Mouse (Mus musculus): ENCODE measurements at regions not wholly inside any gene's neighbourhood (a gene's known extent, or its start where the extent isn't known, plus 50 kb on each side); places are given as distances from the start of the nearest gene placed in this dataset.
A peak's percentile ranks its signal among the peaks of the same experiment; 100 is the strongest.
"Not testable (repeated sequence)": the region's sequence is repeated elsewhere in the genome, so short reads cannot be mapped to it uniquely, and the experiment has no call there.

DNA sequence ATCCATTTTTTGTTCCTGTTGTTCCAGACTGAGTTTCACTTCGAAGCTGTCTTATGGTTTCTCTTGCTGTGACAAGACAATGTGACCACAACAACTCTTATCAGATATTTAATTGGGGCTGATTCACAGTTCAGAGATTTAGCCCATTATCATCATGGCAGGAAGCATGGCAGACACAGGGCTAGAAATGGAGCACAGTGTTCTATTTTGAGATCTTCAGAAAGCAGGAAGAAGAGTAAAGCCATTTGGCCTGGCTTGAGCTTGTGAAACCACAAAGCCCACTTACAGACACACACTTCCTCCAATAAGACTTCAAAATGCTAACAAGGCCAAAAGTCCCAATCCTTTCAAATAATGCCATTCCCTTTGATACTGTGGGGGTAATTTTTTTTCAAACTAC lies 670.4 kb upstream of the Cdh12 start:
- no peak for DNase-seq (ENCODE audit: low read depth, low spot score)

DNA sequence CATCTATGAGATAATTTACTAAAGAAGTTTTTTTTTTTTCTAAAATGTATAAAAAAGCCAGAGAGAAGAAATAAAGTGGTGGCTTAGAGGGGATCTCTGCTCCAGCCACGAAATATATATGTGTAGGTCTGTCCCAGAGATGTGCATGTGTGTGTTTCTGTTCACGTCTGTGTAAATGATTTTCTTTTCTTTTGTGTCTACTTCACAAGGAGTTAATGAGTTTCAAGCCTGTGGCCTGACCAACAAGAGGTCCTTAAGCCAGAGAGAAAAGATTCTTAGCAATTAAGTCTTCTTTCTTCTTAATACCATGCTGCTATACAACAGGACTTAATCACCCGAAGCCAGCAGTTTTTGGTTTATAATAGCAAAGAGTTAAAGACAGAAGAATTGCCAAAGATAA lies 665.2 kb upstream of the Cdh12 start:
- no peak for DNase-seq (ENCODE audit: low read depth, low spot score)

DNA sequence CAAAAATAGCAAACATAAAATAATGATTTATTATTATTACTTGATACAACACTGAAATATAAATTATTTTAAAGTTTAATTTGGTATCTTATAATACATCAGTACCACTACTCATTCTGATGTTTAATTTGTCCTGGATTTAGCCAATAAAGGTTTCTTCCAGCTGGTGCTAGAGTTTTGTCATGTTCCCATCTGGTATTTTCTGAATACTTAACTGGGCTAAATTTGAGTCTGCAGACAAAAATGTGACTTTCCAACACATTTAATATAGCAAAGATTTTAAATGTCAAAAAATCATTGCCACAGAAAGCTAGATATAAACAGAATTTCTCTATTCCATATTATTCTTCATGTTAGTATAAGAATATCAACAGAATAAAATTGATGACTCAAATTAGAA lies 642.1 kb upstream of the Cdh12 start:
- no peak for DNase-seq (ENCODE audit: low read depth, low spot score)

DNA sequence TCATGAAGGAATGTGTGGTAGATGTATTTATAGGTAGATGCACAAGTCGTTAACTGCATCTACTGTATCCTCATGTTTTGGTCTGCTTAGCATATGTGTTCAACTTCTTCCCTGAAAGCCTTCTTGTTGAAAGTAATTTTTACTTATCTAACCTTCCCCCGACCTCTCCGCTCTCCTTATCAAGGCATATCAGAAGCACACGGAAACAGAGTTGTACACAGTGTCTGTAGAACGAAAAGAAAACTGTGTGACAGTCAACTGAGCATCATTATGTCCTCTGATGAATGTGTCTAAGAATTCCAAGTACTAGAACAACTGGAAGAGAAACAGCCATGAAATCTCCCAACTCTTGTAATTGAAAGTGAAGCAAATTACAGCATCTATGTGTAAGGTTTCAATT lies 635.4 kb upstream of the Cdh12 start:
- DNase-seq (ENCODE audit: low read depth, low spot score): no peak

DNA sequence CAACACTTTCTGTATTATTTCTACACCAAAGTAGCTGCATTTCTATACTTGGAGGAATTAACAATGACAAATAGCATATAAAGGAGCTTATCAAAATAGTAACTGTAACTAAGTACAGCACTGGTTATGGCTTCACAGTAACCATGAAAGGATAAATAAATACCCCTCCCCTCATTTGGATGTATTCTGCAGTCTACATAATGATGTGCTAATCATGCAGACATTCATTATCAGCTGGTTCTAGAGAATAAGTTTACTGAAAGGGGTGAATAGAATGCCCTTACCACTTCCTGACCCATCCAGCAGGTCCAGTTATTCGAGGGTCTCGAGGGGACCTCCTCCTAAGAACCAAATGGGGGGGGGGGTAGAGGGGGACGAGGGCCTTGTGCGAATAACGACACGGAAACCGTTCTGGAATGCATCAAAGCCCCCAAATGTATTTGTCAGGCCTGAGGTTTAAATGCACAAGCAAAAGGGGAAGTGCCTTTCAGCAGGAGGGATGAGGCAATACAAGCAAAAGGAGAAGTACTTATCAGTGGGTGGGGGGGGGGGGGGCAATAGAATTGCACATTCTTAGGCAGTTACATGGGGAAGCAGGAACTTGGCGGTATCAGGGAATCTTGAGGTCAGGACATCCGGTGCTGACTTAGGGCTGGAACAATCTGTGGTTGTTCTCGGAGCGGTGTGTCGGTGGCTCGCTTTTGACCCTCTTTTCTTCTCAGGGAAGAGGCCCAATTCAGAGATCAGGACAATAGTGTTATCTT lies 592.0 kb upstream of the Cdh12 start:
- DNase-seq (ENCODE audit: low read depth, low spot score): not testable (repeated sequence)

DNA sequence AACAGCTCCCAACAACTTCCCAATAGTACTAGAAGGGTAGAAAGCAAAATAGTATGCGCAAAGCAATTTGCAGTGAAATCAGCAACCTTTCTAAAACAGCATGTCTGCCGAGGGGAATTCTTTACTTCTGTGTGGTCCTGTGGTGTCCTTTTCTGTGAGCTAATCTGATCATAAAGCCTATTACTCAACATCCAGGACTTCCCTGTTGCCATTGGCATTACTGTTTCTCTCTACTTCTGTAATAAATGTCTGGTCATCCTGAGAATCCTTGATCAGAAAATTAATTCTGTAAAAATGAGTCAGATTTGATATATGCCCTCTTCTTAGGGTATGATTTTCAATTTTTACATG lies 591.4 kb upstream of the Cdh12 start:
- no peak for DNase-seq (ENCODE audit: low read depth, low spot score)

DNA sequence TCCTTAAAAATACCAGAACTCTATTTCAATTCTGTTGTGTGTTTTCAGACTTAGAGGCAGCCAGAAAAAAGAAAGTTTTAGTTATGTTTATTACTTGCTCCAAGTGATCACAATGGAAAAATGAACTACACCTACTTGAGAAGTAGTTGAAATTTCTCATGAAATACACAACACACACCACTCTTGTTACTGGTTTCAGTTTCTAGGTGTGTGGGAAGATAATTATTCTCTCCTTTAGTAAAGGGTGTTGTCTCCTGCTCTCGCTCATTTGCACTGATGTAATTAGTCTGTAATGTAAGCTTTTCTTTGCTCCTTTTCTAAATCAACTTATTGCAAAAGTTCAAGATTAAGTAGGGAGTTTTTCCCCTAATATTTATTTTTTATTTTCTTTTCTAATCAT lies 590.4 kb upstream of the Cdh12 start:
- DNase-seq (ENCODE audit: low read depth, low spot score): no peak

DNA sequence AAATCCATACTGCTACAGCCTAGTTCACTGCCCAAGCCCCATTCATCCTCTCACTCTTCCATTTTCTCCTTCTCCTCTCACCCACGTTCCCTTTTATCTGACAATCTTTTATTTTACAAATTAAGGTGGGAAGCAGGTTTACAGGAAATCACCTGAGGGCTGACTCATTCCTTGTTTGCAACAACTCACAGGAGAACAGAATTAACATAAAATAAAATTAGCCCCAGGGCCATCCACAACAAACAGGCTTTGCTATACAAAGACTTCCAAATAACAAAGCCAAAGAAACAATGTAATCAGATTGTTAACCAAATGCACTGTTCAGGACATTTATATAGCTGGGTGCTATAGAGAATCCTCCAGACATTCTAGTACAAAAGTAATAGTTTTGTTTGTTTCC lies 585.1 kb upstream of the Cdh12 start:
- DNase-seq (ENCODE audit: low read depth, low spot score): peak; percentile 68

DNA sequence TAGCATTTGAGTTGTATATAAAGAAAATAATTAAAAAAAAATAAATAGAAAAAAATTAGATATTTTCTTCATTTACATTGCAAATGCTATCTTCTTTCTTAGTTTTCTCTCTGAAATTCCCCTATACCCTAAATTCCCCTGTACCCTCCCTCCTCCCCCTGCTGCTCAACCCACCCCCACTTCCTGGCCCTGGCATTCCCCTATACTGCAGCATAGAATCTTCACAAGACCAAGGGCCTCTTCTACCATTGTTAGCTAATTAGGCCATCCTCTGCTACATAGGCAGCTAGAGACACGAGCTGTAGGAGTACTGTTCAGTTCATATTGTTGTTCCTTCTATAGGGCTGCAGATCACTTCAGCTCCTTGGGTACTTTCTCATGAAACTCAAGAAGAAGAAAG lies 582.5 kb upstream of the Cdh12 start:
- DNase-seq (ENCODE audit: low read depth, low spot score): no peak

DNA sequence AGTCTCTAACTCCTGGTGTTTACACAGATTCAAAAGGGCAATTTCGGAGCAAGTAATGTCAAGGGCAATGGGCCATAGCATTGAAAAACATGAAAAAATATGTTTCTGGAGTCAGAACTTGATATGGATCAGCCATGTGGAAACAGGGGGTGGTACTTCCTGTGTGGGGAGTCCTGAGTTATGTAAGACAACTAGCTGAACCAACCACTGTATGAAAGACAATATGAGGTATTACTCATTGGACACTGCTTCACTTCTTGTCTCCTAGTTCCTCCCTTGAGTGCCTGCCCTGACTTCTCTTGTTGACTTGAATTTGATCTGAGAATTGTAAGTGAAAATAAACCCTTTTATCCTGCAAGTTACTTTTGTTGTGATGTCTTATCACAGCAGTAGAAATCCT lies 580.0 kb upstream of the Cdh12 start:
- no peak for DNase-seq (ENCODE audit: low read depth, low spot score)

DNA sequence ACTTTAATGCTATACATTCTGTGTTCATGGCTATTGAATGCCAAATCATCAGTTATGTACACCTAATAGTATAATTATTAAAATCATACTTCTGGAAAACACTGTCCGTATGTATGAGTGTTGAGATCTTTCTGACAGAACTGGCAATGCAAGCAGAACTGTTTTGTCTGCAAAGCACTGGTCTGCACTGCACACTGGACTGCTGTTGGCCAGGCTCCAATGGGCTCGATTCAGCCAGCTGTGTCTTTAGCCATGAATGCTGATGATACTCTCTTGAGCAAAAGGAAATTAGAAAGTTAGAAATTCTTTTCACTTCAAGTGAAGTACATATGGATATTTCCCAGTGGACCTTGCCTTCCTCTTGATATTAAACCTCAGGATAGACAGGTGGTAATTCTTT lies 576.5 kb upstream of the Cdh12 start:
- no peak for DNase-seq (ENCODE audit: low read depth, low spot score)

All from ZHBTc4 (cell line).